Mouse (Mus musculus): ENCODE data around the gene Cst7. TPM values are rescaled to one million over a fixed set of nuclear protein-coding genes. Genes with fewer than 3 reads are reported as not detected.

The Cst7 gene
- 8.2 TPM for total RNA-seq (2023)

DNA sequence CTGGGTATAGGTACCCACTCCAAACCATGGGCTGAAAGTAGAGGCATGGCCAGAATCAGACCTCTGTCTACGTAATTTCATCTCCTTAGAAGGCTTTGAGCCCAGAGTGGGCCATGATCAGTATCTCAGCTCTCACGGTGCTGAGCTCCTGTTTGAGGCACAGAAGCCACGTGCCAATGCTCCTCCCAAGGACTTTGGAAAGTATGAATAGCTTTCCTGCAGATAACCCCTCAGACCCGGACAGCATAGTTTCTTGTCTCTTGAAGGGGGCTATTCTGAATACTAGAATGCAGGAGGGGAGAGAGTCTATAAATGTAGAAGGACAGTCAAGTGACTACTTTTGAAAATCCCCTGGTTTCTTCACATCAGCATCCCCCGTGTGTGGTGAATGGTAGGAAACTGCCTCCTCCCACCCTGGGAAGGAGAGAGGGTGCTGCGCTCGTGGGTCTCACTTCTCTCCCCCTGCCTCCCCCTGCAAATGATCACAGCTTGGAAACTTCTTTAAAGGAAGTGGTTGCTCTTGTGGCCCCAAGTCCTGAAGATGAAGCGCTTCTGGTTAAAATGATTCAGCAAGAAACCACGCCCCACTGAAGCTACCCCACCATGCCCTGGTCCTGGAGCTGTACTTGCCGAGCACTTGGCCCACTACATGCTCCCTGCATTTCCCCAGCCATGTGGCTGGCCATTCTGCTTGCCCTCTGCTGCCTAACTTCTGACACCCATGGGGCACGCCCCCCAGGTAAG is at the start of gene Cst7:
Gene Cst7 (plus strand): TSS at position 569 of the 744 bp plus-strand sequence.

DNA sequence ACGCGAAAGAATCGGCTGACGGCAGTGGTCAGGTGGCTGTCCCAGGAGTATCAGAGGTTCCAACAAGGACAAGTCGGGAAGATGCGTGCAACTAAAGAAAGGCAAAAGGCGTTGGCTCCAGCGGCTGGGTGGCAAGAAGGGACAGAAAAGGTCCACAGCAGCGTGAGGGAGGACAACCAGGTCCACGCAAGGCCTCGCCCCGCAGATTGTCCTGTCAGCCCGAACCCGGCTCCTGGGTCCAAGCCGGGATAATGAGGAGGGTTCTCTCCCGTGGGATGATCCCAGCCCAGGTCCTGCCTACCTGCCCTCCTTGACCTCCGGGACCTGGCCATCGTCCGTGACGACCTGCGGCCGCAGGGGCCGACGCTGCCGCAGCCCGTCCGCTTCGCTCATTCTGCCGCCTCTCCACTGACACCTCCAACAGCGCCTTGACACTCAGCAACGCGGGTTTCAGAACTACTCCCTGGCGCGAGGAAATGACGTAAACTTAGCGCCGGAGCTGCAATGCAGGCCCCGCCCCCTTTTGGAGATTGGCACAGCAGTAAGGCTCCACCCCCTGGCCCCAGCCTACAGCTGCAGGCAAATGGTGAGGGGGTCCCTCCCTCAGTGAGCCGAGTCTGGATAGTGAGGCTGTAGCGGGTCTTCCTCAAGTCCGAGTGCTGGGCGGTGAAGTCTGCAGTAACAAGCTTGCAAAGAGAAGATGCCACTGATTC is 38.0 kb downstream of the Cst7 start, which contains the start of gene Apmap:
Gene Apmap (minus strand): TSS at position 481 of the 713 bp plus-strand sequence.

Other genes starting within 250 kb of the Cst7 start
- gene Gm10130, start 246.7 kb upstream of the Cst7 start, total RNA-seq (2023), result 3.5 TPM
- 4.3 TPM for gene 3300002I08Rik, start 207.7 kb upstream of the Cst7 start, total RNA-seq (2023)
- gene Zfp442, start 118.9 kb upstream of the Cst7 start, total RNA-seq (2023), result 2.7 TPM
- 0.53 TPM for gene Zfp345, start 85.3 kb upstream of the Cst7 start, total RNA-seq (2023)
- 23.9 TPM for gene Apmap, start 38.2 kb downstream of the Cst7 start, total RNA-seq (2023)
- gene Acss1, start 98.1 kb downstream of the Cst7 start, total RNA-seq (2023), result 35.6 TPM
- not detected for gene Vsx1, start 118.9 kb downstream of the Cst7 start, total RNA-seq (2023)
- gene Entpd6, start 178.6 kb downstream of the Cst7 start, total RNA-seq (2023), result 27.4 TPM
- 62.8 TPM for gene Pygb, start 216.3 kb downstream of the Cst7 start, total RNA-seq (2023)